Mouse (Mus musculus) forebrain, embryonic 10.5 days (tissue): ENCODE data around the gene Robo3. TPM values are rescaled to one million over a fixed set of nuclear protein-coding genes. Genes with fewer than 3 reads are reported as not detected.

ENCODE experiments used
- DNase-seq: peaks from one replicate; pipeline ENCODE4 v3.0.0-alpha.2; 2017; ENCODE audit warnings: low spot score; ENCODE audit errors: extremely low spot score
- H3K27ac ChIP-seq: fragments of 300-500 bp; sonication (generic); 2 replicates; pipeline ENCODE4 v1.5.1; 2016; ENCODE audit warnings: mild to moderate bottlenecking
- H3K27me3 ChIP-seq: fragments of 300-500 bp; sonication (generic); 2 replicates; pipeline ENCODE4 v1.6.1; 2016; ENCODE audit warnings: mild to moderate bottlenecking; ENCODE audit not compliant: poor library complexity, severe bottlenecking
- H3K36me3 ChIP-seq: fragments of 300-500 bp; sonication (generic); replicated peaks from 2 replicates; pipeline ENCODE4 v1.6.1; 2016; ENCODE audit warnings: mild to moderate bottlenecking, moderate library complexity
- H3K4me1 ChIP-seq: fragments of 300-500 bp; sonication (generic); 2 replicates; pipeline ENCODE4 v1.6.1; 2016
- H3K4me3 ChIP-seq: fragments of 300-500 bp; sonication (generic); 2 replicates; pipeline ENCODE4 v1.5.1; 2016; ENCODE audit warnings: mild to moderate bottlenecking, moderate library complexity
- H3K9me3 ChIP-seq: fragments of 300-500 bp; sonication (generic); 2 replicates; pipeline ENCODE4 v1.6.1; 2016; ENCODE audit warnings: mild to moderate bottlenecking, moderate library complexity
- WGBS: fragments of 180-500 bp; shearing (Covaris S2); methylation state at CpG from one replicate; pipeline ENCODE4 v1.1.7; 2016; 5-methylcytosine and 5-hydroxymethylcytosine counted together
- polyA plus RNA-seq: library from polyadenylated mRNA; unstranded; fragments of >200 nt; fragmentation: Nextera tagmentation; extraction: Ambion mirVana; gene quantifications from 2 replicates; pipeline ENCODE4 v1.2.1, GENCODE M21; 2016

The Robo3 gene
- polyA plus RNA-seq, 1 experiment from 2014 or later, result 5.5 TPM

DNA sequence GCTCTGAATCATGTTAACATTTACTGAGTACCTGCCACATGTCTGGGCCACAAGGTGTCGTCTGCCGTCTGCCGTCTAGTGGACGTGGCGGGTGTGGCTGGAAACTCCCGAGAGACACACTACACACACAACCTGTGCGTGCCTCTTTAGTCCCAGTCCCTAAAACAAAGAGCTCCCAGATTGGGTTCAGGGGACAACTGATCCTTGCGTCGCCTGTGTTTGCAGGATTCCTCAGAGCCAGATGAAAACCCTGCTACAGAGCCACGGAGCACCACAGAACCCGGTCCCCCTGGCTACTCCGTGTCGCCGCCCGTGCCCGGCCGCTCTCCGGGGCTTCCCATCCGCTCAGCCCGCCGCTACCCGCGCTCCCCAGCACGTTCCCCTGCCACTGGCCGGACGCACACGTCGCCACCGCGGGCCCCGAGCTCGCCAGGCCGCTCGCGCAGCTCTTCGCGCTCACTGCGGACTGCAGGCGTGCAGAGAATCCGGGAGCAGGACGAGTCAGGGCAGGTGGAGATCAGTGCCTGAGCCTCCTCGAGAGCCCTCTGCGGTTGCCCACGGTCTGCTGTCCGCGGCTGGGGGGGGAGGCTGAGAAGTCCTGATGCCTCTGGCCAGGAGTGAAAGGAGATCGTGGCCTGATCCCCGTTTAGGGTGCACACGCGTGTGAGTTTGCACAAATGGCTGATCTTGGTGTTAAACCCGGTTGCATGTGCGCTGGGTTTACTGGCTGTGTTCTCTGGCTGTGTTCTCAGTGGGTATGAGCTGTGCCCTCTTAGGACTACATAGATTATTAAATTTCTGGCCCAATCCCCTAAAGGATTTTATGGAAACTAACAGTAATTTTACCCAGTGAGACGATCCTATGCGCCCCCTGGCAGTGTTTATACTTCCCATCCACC is 48.5 kb downstream of the Robo3 start:
- Histone ChIP-seq H3K27ac (peak overlapping the region; percentile 90), H3K4me1 (peaks cover 11% of the 10 kb centered on the region), H3K4me3 (peak overlapping the region; percentile 60), H3K9me3 (no peaks in the 10 kb centered on the region), H3K36me3 (no peaks in the 10 kb centered on the region), H3K27me3 (peaks cover 48% of the 10 kb centered on the region)
- peak; percentile 58 for DNase-seq
- 13% methylated on average over 54 of the region's 54 CpGs for WGBS

DNA sequence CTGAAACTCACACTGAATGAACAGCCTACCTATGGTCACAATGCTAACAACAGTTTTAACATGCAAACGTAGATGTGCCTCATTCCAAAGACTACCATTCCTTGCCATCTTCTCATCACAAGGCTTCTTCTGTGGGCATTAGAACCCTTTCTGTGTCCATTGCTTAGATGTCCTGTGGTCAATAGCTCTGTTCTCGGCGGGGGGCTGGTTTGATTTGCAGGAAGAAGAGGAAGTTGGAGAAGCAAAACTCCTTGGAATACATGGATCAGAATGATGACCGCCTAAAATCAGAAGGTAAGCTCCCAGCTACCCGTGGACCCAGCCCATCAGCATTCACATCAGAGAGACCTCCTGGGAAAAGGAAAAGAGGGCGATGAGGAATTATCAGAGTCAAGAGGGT is 49.9 kb downstream of the Robo3 start:
- Histone ChIP-seq H3K4me3 (no peak overlapping the region), H3K36me3 (no peaks in the 10 kb centered on the region), H3K27ac (no peak overlapping the region), H3K27me3 (peaks cover 48% of the 10 kb centered on the region), H3K9me3 (no peaks in the 10 kb centered on the region), H3K4me1 (peaks cover 11% of the 10 kb centered on the region)
- DNase-seq, result no peak
- WGBS, result 93% methylated on average over 6 of the region's 6 CpGs

DNA sequence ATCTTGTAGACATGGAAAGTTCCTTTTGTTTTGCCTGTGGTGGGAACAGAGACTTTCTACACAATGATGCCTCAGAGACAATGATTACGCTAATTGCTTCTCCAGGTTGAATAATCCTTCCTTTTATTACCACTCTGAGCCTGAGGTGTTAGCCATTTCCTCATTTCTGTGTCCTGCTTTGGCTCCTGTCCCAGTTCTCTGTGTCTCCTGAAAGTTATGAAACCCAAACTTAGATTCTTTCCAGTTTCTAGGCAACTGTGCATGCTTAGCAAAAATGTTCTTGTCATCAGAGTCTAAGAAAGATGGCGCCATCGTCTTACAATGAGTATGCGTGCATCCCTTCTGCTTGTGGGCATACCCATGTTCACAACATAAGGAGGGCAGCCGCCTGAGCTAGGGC is 57.3 kb downstream of the Robo3 start:
- Histone ChIP-seq H3K4me1 (no peaks in the 10 kb centered on the region), H3K36me3 (no peaks in the 10 kb centered on the region), H3K9me3 (no peaks in the 10 kb centered on the region), H3K27ac (no peak overlapping the region), H3K4me3 (no peak overlapping the region), H3K27me3 (no peaks in the 10 kb centered on the region)
- no peak for DNase-seq
- WGBS, result 94% methylated on average over 5 of the region's 5 CpGs

DNA sequence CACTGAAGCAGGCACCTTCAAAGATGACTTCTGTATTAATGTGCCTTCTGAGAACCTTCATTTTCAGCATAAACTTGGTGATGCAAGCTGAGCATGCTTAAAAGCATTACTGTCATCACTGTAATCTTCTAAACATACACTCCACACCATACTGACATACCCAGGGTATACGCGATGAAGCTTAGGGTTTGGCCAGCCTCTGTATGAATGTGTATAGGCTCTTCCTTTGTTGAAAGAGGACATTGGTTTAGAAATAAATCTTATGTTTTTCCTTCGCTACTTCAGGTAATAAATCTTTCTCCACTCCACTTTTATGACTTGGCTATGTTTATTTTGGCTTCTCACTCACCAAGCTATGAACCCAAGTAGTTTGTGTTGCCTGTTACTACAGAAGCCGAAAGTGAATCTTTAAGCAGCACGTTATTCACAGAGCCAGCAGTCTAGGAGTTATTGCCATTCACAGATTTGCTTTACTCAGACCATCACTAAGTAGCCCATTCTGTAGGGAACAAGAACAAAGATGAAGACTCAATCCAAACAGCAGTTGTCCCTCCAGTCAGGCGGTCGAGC is 61.7 kb downstream of the Robo3 start:
- Histone ChIP-seq H3K9me3 (no peaks in the 10 kb centered on the region), H3K27ac (no peak overlapping the region), H3K4me3 (no peak overlapping the region), H3K27me3 (no peaks in the 10 kb centered on the region), H3K4me1 (no peaks in the 10 kb centered on the region), H3K36me3 (no peaks in the 10 kb centered on the region)
- 90% methylated on average over 7 of the region's 7 CpGs for WGBS
- DNase-seq, result no peak

- no peak overlapping the region for H3K4me3 ChIP-seq
- no peak overlapping the region for H3K27ac ChIP-seq
- H3K36me3 ChIP-seq, result no peaks in the 10 kb centered on the region
- 84% methylated on average over 8 of the region's 8 CpGs for WGBS
- DNase-seq, result no peak
- H3K4me1 ChIP-seq, result no peaks in the 10 kb centered on the region
- H3K27me3 ChIP-seq, result no peaks in the 10 kb centered on the region
- no peaks in the 10 kb centered on the region for H3K9me3 ChIP-seq
Measured at GRCm38 (mm10) chr9:37368860-37369259, 64.2 kb downstream of the Robo3 start.

GRCm38 (mm10) chr9:37368081-37368830 is 64.8 kb downstream of the Robo3 start:
- H3K9me3 ChIP-seq, result no peaks in the 10 kb centered on the region
- no peak overlapping the region for H3K27ac ChIP-seq
- H3K4me3 ChIP-seq, result no peak overlapping the region
- no peaks in the 10 kb centered on the region for H3K4me1 ChIP-seq
- no peaks in the 10 kb centered on the region for H3K27me3 ChIP-seq
- no peak for DNase-seq
- H3K36me3 ChIP-seq, result no peaks in the 10 kb centered on the region
- 86% methylated on average over 11 of the region's 11 CpGs for WGBS

GRCm38 (mm10) chr9:37367301-37368080 is 65.6 kb downstream of the Robo3 start, which contains the start of gene Hepacam:
TSS of gene Hepacam (plus strand) at chr9:37367351.
- DNase-seq, result no peak
- 86% methylated on average over 17 of the region's 17 CpGs for WGBS

DNA sequence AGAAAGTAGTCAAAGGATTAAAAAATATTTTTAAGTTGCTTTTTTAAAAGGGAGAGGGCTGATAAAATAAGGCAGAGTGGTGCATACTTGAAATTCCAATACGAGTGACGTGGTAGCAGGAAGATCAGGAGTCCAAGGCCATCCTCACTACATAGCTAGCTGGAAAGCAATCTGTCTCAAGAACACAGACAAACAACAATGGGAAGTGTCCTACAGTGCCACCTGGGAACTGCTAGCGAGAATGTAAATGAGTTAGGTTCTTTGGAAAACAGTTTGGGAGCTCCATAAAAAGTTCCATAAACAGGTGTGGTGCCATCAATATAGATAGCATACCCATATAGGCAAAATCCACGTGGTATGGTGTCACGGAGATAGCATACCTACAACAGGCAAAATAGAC is 67.3 kb downstream of the Robo3 start:
- Histone ChIP-seq H3K4me3 (no peak overlapping the region), H3K4me1 (peaks cover 5% of the 10 kb centered on the region), H3K9me3 (no peaks in the 10 kb centered on the region), H3K27ac (no peak overlapping the region), H3K27me3 (no peaks in the 10 kb centered on the region), H3K36me3 (no peaks in the 10 kb centered on the region)
- DNase-seq, result no peak
- WGBS, result 75% methylated on average over 5 of the region's 5 CpGs

More at GRCm38 (mm10) chr9:37367301-37368080, 65.6 kb downstream of the Robo3 start, which contains the start of gene Hepacam:
- Histone ChIP-seq H3K4me1 (no peaks in the 10 kb centered on the region), H3K4me3 (no peak within 1 kb of the TSS), H3K36me3 (no peaks in the 10 kb centered on the region), H3K9me3 (no peaks in the 10 kb centered on the region), H3K27ac (no peak within 1 kb of the TSS), H3K27me3 (no peaks in the 10 kb centered on the region)

Other genes with a start within 250 kb of the Robo3 start
- 12.6 and 12.9 TPM in 2 replicates for gene Tmem218, start 225.0 kb downstream of the Robo3 start, polyA plus RNA-seq
- gene Slc37a2, start 177.5 kb downstream of the Robo3 start, polyA plus RNA-seq, result 2.2 and 2.5 TPM in 2 replicates
- 12.6 and 13.4 TPM in 2 replicates for gene Ccdc15, start 84.8 kb downstream of the Robo3 start, polyA plus RNA-seq
- 0.07 TPM in 1 of 2 replicates, not detected in the other for gene Hepacam, start 65.9 kb downstream of the Robo3 start, polyA plus RNA-seq
- 4.8 and 6.8 TPM in 2 replicates for gene Robo4, start 31.3 kb downstream of the Robo3 start, polyA plus RNA-seq
- gene Msantd2, start 56.1 kb upstream of the Robo3 start, polyA plus RNA-seq, result 34.4 and 35.4 TPM in 2 replicates
- 26.9 and 27.0 TPM in 2 replicates for gene Esam, start 94.8 kb upstream of the Robo3 start, polyA plus RNA-seq
- 0.29 and 0.47 TPM in 2 replicates for gene Vsig2, start 106.0 kb upstream of the Robo3 start, polyA plus RNA-seq
- gene Nrgn, start 119.7 kb upstream of the Robo3 start, polyA plus RNA-seq, result 1.7 and 1.8 TPM in 2 replicates
- 5.6 and 6.5 TPM in 2 replicates for gene Siae, start 122.5 kb upstream of the Robo3 start, polyA plus RNA-seq
- gene Spa17, start 180.5 kb upstream of the Robo3 start, polyA plus RNA-seq, result 14.0 and 16.3 TPM in 2 replicates
- 125 and 129 TPM in 2 replicates for gene Tbrg1, start 224.1 kb upstream of the Robo3 start, polyA plus RNA-seq
- gene Panx3, start 236.0 kb upstream of the Robo3 start, polyA plus RNA-seq, result not detected in 2 replicates